Mouse (Mus musculus): ENCODE measurements around the gene Meis1.

DNA sequence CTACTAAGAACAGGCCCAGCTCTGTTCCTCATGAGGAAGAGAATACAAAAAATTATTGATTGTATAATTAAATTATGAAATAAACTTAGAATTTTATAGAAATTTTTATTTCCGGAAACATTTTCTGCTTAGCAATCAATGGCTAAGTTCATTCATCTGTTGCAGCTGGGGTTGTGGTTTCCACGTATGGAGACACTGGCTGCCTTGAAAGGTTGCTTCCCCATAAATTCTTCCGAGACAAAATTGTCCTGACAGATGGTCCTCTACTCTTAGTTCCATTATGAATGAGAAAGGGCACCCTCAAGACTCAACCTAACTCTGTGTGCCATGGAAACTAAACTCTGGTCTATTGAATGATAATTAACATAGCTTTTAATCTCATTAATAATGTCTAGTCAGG is 111.9 kb downstream of the Meis1 start:
- no peak for TF ChIP-seq CTCF (IDR thresholded peaks at IDR 0.05; ENCODE audit: low read depth)
- TF ChIP-seq EP300 (IDR thresholded peaks at IDR 0.05; ENCODE audit: low read depth): no peak
